Mouse (Mus musculus) limb, embryonic 11.5 days (tissue): ENCODE measurements around the gene Arhgap30. TPM values are rescaled to one million over a fixed set of nuclear protein-coding genes. Genes with fewer than 3 reads are reported as not detected.

Experiments used
- ATAC-seq: fragments of 200-750 bp; cut with Nextera tagmentation; 2 replicates; pipeline ENCODE4 v1.8.0; 2017; ENCODE audit warnings: low read depth; ENCODE audit not compliant: insufficient number of reproducible peaks, low FRiP score, low TSS enrichment
- DNase-seq: peaks from one replicate; pipeline ENCODE4 v3.0.0-alpha.2; 2015; ENCODE audit warnings: low spot score
- H3K27ac ChIP-seq: fragments of 300-500 bp; sonication (generic); replicated peaks from 2 replicates; pipeline ENCODE4 v1.5.1; 2014; ENCODE audit warnings: low read depth, mild to moderate bottlenecking, low read length
- H3K27me3 ChIP-seq: fragments of 300-500 bp; sonication (generic); 2 replicates; pipeline ENCODE4 v1.6.1; 2014; ENCODE audit warnings: mild to moderate bottlenecking, low read length, mixed read lengths; ENCODE audit not compliant: control insufficient read depth, insufficient read depth
- H3K36me3 ChIP-seq: fragments of 300-500 bp; sonication (generic); 2 replicates; pipeline ENCODE4 v1.6.1; 2014; ENCODE audit warnings: mild to moderate bottlenecking, low read length, moderate library complexity, mixed read lengths; ENCODE audit not compliant: control insufficient read depth, insufficient read depth
- H3K4me1 ChIP-seq: fragments of 300-500 bp; sonication (generic); 2 replicates; pipeline ENCODE4 v1.6.1; 2014; ENCODE audit warnings: low read length, mixed read lengths; ENCODE audit not compliant: control insufficient read depth, insufficient read depth
- H3K4me2 ChIP-seq: fragments of 300-500 bp; sonication (generic); 2 replicates; pipeline ENCODE4 v1.6.1; 2014; ENCODE audit warnings: low read depth, mild to moderate bottlenecking, moderate library complexity; ENCODE audit not compliant: severe bottlenecking
- H3K4me3 ChIP-seq: fragments of 300-500 bp; sonication (generic); 2 replicates; pipeline ENCODE4 v1.5.1; 2014; ENCODE audit warnings: low read depth, low read length
- H3K9ac ChIP-seq: fragments of 300-500 bp; sonication (generic); 2 replicates; pipeline ENCODE4 v1.6.1; 2014; ENCODE audit warnings: mild to moderate bottlenecking, low read length
- H3K9me3 ChIP-seq: fragments of 300-500 bp; sonication (generic); 2 replicates; pipeline ENCODE4 v1.6.1; 2016; ENCODE audit warnings: low read length; ENCODE audit not compliant: control insufficient read depth
- WGBS: fragments of 180-500 bp; shearing (Covaris S2); extraction: QIAGEN DNeasy Blood & Tissue Kit; methylation state at CpG from one replicate; pipeline ENCODE4 v1.1.7; 2014; 5-methylcytosine and 5-hydroxymethylcytosine counted together
- polyA plus RNA-seq: library from polyadenylated mRNA; unstranded; fragments of >200 nt; fragmentation: Nextera tagmentation; extraction: Ambion mirVana; gene quantifications from 2 replicates; pipeline ENCODE4 v1.2.1, GENCODE M21; 2014

Gene Arhgap30
- polyA plus RNA-seq, result 0.55 and 0.70 TPM in 2 replicates

DNA sequence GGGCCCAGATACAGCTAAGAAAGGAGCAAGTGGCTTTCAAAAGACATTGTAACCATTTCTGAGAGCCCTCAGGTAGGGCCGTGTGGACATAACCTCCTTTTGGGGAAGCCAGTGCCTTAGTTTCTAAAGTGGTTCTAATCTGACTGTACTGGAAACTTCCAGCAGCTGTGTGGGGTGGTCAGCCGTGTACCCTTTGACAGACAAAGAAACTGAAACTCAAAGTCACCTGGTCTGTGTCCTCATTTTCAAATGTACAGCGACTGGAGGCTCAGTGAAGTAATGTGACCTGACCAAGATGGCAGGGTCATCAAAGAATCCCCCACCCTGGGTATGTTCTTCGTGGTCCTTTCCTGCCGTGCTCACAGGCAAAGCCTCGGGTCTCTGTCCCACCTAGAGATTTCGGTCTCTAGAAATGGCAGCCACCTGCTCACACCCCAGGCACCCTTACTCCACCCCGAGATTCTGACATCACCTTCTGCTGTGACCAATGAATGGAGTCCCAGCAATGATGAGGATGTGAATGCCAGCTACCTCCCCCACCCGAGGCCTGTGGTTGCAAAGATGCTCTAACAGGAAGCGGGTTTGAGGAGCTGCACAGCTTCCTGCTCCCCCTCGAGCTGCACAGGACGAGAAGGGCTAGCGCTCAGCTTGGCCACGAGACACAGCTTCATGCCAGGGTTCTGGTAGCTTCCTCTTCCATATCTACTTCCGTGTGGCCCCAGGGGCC lies at the start of gene Arhgap30:
Gene Arhgap30 (plus strand): TSS at position 579 of the 727 bp plus-strand sequence.
- H3K9me3 ChIP-seq, result no peaks in the 10 kb centered on the region
- ATAC-seq, result no peak
- no peak within 1 kb of the TSS for H3K9ac ChIP-seq
- no peak for DNase-seq
- H3K4me2 ChIP-seq, result no peak within 1 kb of the TSS
- H3K36me3 ChIP-seq, result no peaks in the 10 kb centered on the region
- 82% methylated on average over 15 of the region's 15 CpGs for WGBS
- H3K27me3 ChIP-seq, result no peaks in the 10 kb centered on the region
- peaks cover 3% of the 10 kb centered on the region; the same call in 1 of the 2 replicates for H3K4me1 ChIP-seq
- no peak within 1 kb of the TSS for H3K27ac ChIP-seq
- H3K4me3 ChIP-seq, result no peak within 1 kb of the TSS

GRCm38 (mm10) chr1:171342262-171343207 lies 46.2 kb upstream of the Arhgap30 start:
- H3K4me3 ChIP-seq, result no peak overlapping the region
- no peak overlapping the region for H3K4me2 ChIP-seq
- ATAC-seq (no peak), DNase-seq (no peak)
- no peak overlapping the region for H3K9ac ChIP-seq
- peaks cover 22% of the 10 kb centered on the region for H3K36me3 ChIP-seq
- no peak overlapping the region for H3K27ac ChIP-seq
- peaks cover 3% of the 10 kb centered on the region; the same call in 1 of the 2 replicates for H3K4me1 ChIP-seq
- no peaks in the 10 kb centered on the region for H3K27me3 ChIP-seq
- H3K9me3 ChIP-seq, result no peaks in the 10 kb centered on the region
- 94% methylated on average over 16 of the region's 16 CpGs for WGBS

GRCm38 (mm10) chr1:171343922-171344677 lies 44.7 kb upstream of the Arhgap30 start:
- Histone ChIP-seq H3K4me3 (peak overlapping the region; percentile 88; the same call in 1 of the 2 replicates), H3K27ac (no peak overlapping the region), H3K9me3 (no peaks in the 10 kb centered on the region), H3K4me1 (peaks cover 3% of the 10 kb centered on the region; the same call in 1 of the 2 replicates), H3K36me3 (peaks cover 14% of the 10 kb centered on the region), H3K4me2 (no peak overlapping the region), H3K9ac (no peak overlapping the region), H3K27me3 (no peaks in the 10 kb centered on the region)
- ATAC-seq (0 out of 2 replicates have a peak, but pooled peaks have one; percentile 10), DNase-seq (peak; percentile 30)
- 81% methylated on average over 9 of the region's 9 CpGs for WGBS

GRCm38 (mm10) chr1:171344715-171345114 lies 44.0 kb upstream of the Arhgap30 start:
- Histone ChIP-seq H3K9me3 (no peaks in the 10 kb centered on the region), H3K4me3 (peak overlapping the region; percentile 88), H3K27ac (no peak overlapping the region), H3K27me3 (no peaks in the 10 kb centered on the region), H3K4me2 (peak overlapping the region; percentile 73), H3K9ac (no peak overlapping the region; the same call in 1 of the 2 replicates), H3K36me3 (peaks cover 14% of the 10 kb centered on the region), H3K4me1 (peaks cover 3% of the 10 kb centered on the region; the same call in 1 of the 2 replicates)
- 78% methylated on average over 9 of the region's 9 CpGs for WGBS
- DNase-seq (no peak), ATAC-seq (no peak)

- peaks cover 11% of the 10 kb centered on the region for H3K36me3 ChIP-seq
- peak; percentile 92 for ATAC-seq
These were observed 43.3 kb upstream of the Arhgap30 start, which contains the start of the genes Nit1 and Pfdn2 for GRCm38 (mm10) chr1:171345225-171346094. Gene Nit1, minus strand, starts transcription at chr1:171345646. Gene Pfdn2, plus strand, starts transcription at chr1:171345670.

GRCm38 (mm10) chr1:171346095-171346450 lies 42.7 kb upstream of the Arhgap30 start:
- no peaks in the 10 kb centered on the region for H3K9me3 ChIP-seq
- H3K9ac ChIP-seq, result peak overlapping the region; percentile 86
- no peaks in the 10 kb centered on the region for H3K27me3 ChIP-seq
- WGBS, result under 1% methylated on average over 14 of the region's 14 CpGs
- peak; percentile 10; the same call in 1 of the 2 replicates for ATAC-seq
- no peak for DNase-seq
- peaks cover 10% of the 10 kb centered on the region for H3K36me3 ChIP-seq
- H3K4me3 ChIP-seq, result peak overlapping the region; percentile 88
- H3K4me2 ChIP-seq, result peak overlapping the region; percentile 73
- H3K27ac ChIP-seq, result no peak overlapping the region
- peaks cover 3% of the 10 kb centered on the region; the same call in 1 of the 2 replicates for H3K4me1 ChIP-seq

More at GRCm38 (mm10) chr1:171345225-171346094, 43.3 kb upstream of the Arhgap30 start, which contains the start of the genes Nit1 and Pfdn2:
- peak within 1 kb of the TSS; percentile 8; the same call in 1 of the 2 replicates for H3K27ac ChIP-seq
- peak within 1 kb of the TSS; percentile 88 for H3K4me3 ChIP-seq
- peaks cover 3% of the 10 kb centered on the region; the same call in 1 of the 2 replicates for H3K4me1 ChIP-seq
- H3K4me2 ChIP-seq, result peak within 1 kb of the TSS; percentile 73
- no peaks in the 10 kb centered on the region for H3K9me3 ChIP-seq
- peak; percentile 96 for DNase-seq
- H3K27me3 ChIP-seq, result no peaks in the 10 kb centered on the region
- WGBS, result 2% methylated on average over 53 of the region's 53 CpGs
- peak within 1 kb of the TSS; percentile 86 for H3K9ac ChIP-seq

DNA sequence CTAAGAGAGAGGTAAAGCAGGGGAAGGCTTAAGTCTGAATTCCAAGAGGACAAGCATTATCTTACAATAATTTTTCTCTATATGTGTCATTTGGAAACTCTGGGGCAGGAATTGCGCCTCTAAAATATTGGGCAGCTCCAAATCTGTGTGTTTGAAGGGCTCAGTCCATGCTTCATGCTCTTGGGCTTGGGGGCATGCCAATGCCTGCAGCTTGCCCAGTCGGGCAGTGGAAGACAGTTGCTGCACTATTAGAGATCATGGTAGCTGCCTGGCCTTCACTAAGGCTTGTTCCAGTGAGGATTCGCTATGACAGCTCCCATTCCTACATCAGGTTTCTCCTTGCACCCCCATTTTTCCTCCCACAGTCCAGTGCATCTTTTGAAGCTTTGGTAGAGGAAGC lies 40.1 kb upstream of the Arhgap30 start:
- Histone ChIP-seq H3K4me2 (no peak overlapping the region), H3K9ac (no peak overlapping the region), H3K9me3 (no peaks in the 10 kb centered on the region), H3K27ac (no peak overlapping the region), H3K27me3 (no peaks in the 10 kb centered on the region), H3K4me3 (no peak overlapping the region), H3K36me3 (no peaks in the 10 kb centered on the region), H3K4me1 (peaks cover 3% of the 10 kb centered on the region; the same call in 1 of the 2 replicates)
- DNase-seq (no peak), ATAC-seq (no peak)
- WGBS, result 95% methylated on average over 3 of the region's 3 CpGs
